Mouse (Mus musculus): ENCODE data around the gene Eno2. TPM values are rescaled to one million over a fixed set of nuclear protein-coding genes. Genes with fewer than 3 reads are reported as not detected.

Gene Eno2
- total RNA-seq, 2 experiments from 2014 or later = 6.0 to 6.5 TPM

GRCm38 (mm10) chr6:124742839-124743514 is 26.5 kb downstream of the Eno2 start:
- DNase-seq (ENCODE audit: low spot score in 2 of 2) = no peak

- DNase-seq (ENCODE audit: low spot score in 2 of 2) = no peak
These were observed 27.6 kb downstream of the Eno2 start for GRCm38 (mm10) chr6:124741842-124742241.

- peak; percentile 72 to 86 for DNase-seq (ENCODE audit: low spot score in 2 of 2)
These were observed 28.3 kb downstream of the Eno2 start, which contains the start of gene Grcc10 for GRCm38 (mm10) chr6:124740888-124741761. Gene Grcc10, minus strand, starts transcription at chr6:124741374.

GRCm38 (mm10) chr6:124740211-124740887 is 29.1 kb downstream of the Eno2 start:
- peak in 1 of 2 experiments; percentile 47 for DNase-seq (ENCODE audit: low spot score in 2 of 2)

- DNase-seq (ENCODE audit: low spot score in 2 of 2) = no peak
These were observed 30.2 kb downstream of the Eno2 start for GRCm38 (mm10) chr6:124739231-124739796.

- no peak for DNase-seq (ENCODE audit: low spot score in 2 of 2)
These were observed 30.9 kb downstream of the Eno2 start, which contains the start of gene Ptpn6 for GRCm38 (mm10) chr6:124738511-124739023. Gene Ptpn6, minus strand, starts transcription at chr6:124738714.

- no peak for DNase-seq (ENCODE audit: low spot score in 2 of 2)
These were observed 32.4 kb downstream of the Eno2 start for GRCm38 (mm10) chr6:124737040-124737439.

- DNase-seq (ENCODE audit: low spot score in 2 of 2) = no peak
These were observed 35.1 kb downstream of the Eno2 start for GRCm38 (mm10) chr6:124734417-124734816.

- no peak for DNase-seq (ENCODE audit: low spot score in 2 of 2)
These were observed 36.8 kb downstream of the Eno2 start for GRCm38 (mm10) chr6:124732476-124733370.

GRCm38 (mm10) chr6:124731038-124731437 is 38.4 kb downstream of the Eno2 start:
- DNase-seq (ENCODE audit: low spot score in 2 of 2) = no peak

- no peak for DNase-seq (ENCODE audit: low spot score in 2 of 2)
These were observed 39.4 kb downstream of the Eno2 start for GRCm38 (mm10) chr6:124729850-124730705.

- DNase-seq (ENCODE audit: low spot score in 2 of 2) = no peak
These were observed 40.9 kb downstream of the Eno2 start for GRCm38 (mm10) chr6:124728621-124729020.

- no peak for DNase-seq (ENCODE audit: low spot score in 2 of 2)
These were observed 45.0 kb downstream of the Eno2 start for GRCm38 (mm10) chr6:124724472-124724871.

- DNase-seq (ENCODE audit: low spot score in 2 of 2) = no peak
These were observed 45.9 kb downstream of the Eno2 start for GRCm38 (mm10) chr6:124723541-124723940.

GRCm38 (mm10) chr6:124722876-124723473 is 46.5 kb downstream of the Eno2 start:
- no peak for DNase-seq (ENCODE audit: low spot score in 2 of 2)

- no peak for DNase-seq (ENCODE audit: low spot score in 2 of 2)
These were observed 48.6 kb downstream of the Eno2 start for GRCm38 (mm10) chr6:124720904-124721303.

GRCm38 (mm10) chr6:124719354-124719978 is 50.0 kb downstream of the Eno2 start:
- no peak for DNase-seq (ENCODE audit: low spot score in 2 of 2)

- DNase-seq (ENCODE audit: low spot score in 2 of 2) = no peak
These were observed 50.8 kb downstream of the Eno2 start for GRCm38 (mm10) chr6:124718703-124719102.
